Mouse (Mus musculus) layer of hippocampus, postnatal 36 days (tissue): ENCODE measurements at regions not wholly inside any gene's neighbourhood (a gene's known extent, or its start where the extent isn't known, plus 50 kb on each side); places are given as distances from the start of the nearest gene placed in this dataset.
A peak's percentile ranks its signal among the peaks of the same experiment; 100 is the strongest.

Source experiments
- DNase-seq, 2 experiments: peaks; one replicate each; pipeline ENCODE4 v3.0.0; 2022

DNA sequence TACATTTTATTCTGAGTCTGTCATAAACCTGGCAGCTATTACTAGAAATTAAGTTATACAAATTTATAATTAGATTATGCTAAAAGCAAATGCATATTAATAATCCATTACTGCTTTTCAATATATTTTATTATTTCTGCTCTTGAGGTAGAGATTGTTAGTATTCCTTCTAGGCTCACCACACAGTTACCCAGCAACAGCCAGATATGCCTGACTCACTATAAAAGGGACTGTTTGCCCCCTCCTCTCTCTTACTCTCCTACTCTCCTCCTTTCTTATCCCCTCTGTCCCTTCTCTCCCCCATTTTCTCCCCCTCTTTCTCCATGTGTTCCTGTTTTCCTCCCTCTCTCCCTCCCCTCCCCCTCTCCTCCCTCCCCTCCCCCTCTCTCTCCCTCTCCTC is 98.7 kb downstream of the 4930505A04Rik start:
- no peak for DNase-seq

GRCm38 (mm10) chr11:30371963-30372362 is 99.7 kb downstream of the 4930505A04Rik start:
- no peak for DNase-seq

DNA sequence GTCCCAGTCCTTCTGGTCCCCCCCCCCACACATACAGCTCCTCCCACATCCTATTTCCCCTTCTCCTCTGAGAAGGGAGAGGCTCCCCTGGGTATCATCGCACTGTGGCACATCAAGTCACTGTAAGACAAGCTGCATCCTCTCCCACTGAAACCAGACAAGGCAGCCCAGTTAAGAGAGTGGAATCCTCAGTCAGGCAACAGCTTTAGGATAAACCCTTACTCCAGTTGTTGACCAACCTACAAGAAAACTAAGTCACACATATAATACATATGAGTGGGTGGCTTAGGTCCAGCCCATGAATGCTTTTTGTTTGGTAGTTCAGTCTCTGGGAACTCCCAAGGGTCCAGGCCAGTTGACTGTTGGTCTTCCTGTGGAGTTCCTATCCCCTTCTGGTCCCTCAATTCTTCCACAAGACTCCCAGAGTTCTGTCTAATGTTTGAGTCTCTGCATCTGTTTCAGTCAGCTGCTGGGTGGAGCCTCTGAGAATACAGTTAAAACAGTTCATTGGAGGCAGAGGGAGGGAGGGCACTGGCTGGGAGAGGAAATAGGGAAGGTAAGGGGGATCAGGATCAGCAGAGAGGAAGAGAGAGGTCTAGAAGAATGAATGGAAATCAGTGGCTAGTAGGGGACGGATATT is 101.7 kb upstream of the Sptbn1 start:
- DNase-seq: no peak

DNA sequence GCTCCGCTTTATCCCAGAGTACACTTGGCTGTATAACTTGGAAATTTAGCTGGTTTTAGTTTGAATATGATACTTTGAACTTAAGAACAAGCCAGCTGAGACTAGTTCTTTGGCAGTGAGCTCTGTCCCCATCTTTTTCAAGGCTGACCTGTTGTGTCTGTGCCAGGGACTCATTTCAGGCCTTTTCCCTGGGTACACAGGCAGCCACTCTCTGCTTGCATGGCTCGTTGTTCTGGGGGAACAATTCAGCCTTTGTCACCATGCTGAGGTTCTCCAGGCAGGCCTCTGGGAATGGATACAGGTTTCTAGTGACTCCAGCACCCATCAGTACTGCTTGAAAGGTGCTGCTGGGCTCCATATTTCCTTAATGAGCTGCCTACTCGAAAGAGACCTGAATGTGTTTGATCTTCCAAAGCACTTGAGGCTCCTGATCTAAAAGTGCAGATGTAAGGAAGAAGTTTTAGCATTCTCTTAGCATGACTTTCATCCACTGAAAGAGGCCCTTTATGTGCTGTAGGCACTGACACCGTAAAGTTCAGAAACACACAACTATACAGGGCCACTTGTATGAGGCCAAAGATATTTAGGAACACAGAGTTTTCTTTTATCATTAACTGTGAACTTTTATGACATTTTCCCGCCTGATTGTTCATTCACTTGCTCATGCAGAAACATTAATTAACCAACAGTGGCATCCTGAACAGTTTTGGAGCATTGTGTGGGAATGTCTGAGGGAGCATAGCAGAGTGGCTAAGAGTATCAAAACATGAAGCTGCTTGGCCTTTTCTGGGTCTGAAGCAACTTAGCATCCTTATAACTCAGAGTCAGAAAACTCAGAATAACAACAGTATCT is 99.6 kb upstream of the Sptbn1 start:
- peak; percentile 31 to 46 for DNase-seq

DNA sequence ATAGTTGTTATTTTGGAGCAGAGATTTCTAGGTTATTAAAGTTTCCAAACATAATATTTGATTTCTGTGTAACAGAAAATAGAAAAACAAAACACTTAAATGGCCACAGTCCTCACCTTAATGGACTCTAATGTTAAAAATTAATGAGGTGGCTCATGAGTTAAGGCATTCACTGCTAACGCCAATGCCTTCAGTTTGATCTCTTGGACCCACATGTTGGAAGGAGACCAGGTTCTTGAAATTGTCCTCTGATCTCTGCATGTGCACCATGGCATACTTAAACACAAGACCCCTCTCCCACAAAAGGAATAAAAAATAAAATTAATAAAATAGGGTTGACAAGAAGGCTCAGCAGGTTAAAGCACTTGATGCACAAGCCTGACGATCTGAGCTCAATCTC is 98.5 kb upstream of the Sptbn1 start:
- DNase-seq: no peak

GRCm38 (mm10) chr11:30364993-30365392 is 97.0 kb upstream of the Sptbn1 start:
- no peak for DNase-seq

DNA sequence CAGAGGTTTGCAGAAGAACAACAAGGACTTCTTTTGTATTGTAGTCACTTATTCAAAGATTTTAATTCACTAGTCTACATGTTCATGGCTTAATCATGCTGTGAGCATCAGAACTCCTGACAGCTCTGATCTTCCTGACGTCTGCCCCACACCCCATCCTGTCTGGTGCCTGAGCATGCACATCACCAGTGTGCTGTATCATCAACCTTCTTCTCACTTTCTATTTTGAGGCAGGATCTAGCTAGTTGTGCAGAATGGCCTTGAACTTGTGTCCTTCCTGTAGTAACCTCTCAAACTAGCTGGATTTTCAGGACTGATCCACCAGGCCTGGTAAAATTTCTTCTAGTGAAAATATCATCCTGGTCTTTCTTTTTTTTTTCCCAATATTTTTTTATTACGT is 96.6 kb upstream of the Sptbn1 start:
- DNase-seq: no peak

DNA sequence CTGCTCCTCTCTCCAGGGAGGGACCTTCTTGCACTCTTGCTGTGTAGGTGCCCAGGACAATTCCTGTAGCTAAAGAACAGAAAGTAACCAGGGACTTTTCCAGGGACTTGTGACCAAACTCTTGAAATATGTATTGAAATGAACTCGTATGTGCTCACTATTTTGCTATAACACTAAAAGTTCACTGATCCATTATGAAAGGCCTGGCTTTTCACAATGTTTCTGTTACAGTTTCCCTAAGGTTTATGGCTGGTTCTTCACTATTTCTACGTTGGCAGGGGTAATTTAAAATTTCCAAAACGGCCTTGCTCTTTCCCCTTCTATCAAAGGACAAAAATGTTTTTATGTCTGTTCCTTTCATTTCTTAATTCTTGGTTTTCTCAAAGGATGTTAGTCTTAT is 90.2 kb upstream of the Sptbn1 start:
- no peak for DNase-seq

GRCm38 (mm10) chr11:30355356-30355755 is 87.4 kb upstream of the Sptbn1 start:
- no peak for DNase-seq

DNA sequence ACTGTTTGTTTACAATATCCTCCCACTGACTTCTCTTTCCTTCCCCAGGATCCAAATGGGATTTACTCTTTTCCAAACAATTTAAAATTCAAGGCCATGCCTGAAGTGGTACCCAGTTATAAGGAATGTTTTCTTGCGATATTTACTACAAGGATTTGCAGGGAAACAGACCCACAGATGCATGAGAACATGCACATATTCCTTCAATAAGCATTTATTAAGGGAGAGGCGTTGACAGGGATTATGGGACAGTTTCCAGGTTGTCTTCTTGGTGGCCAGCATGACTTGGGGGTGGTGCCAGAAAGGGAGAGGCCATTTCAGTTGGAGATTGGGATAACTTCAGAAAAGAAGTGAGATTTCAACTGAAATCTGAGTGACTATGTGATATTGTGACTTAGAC is 58.4 kb upstream of the Sptbn1 start:
- no peak for DNase-seq
